Mouse (Mus musculus): ENCODE measurements at regions not wholly inside any gene's neighbourhood (a gene's known extent, or its start where the extent isn't known, plus 50 kb on each side); places are given as distances from the start of the nearest gene placed in this dataset.

GRCm38 (mm10) chr9:116249791-116250190 is 74.6 kb upstream of the Tgfbr2 start:
- TF ChIP-seq CTCF (IDR thresholded peaks at IDR 0.05) = no peak
- no peak for TF ChIP-seq EP300 (IDR thresholded peaks at IDR 0.05; ENCODE audit: insufficient read depth, low read depth, low read length)
- TF ChIP-seq POLR2A (IDR thresholded peaks at IDR 0.05; ENCODE audit: insufficient read depth, low read depth, low read length) = no peak

Data from heart, adult 2 months (tissue).